Mouse (Mus musculus) cerebellum, postnatal 4 days (tissue): ENCODE results near the gene Epb42.
"Not testable (repeated sequence)": the region's sequence is repeated elsewhere in the genome, so short reads cannot be mapped to it uniquely, and the experiment has no call there.

Experiments used
- DNase-seq, 2 experiments: peaks; one replicate each; pipeline ENCODE4 v3.0.0; 2022; ENCODE audit warnings: low spot score in 2 of 2, mixed read lengths in 1 of 2

Gene Epb42

GRCm38 (mm10) chr2:121007925-121008663 is 28.8 kb downstream of the Epb42 start, which contains the start of gene Ccndbp1:
Ccndbp1 (plus strand) TSS chr2:121008403.
- DNase-seq: peak; percentile 73 to 88

- DNase-seq: no peak
Measured at GRCm38 (mm10) chr2:121006986-121007385, 29.9 kb downstream of the Epb42 start.

GRCm38 (mm10) chr2:121004018-121004811 is 32.7 kb downstream of the Epb42 start:
- DNase-seq: no peak

- no peak for DNase-seq
Measured at GRCm38 (mm10) chr2:121003586-121003985, 33.3 kb downstream of the Epb42 start.

GRCm38 (mm10) chr2:120998863-120999262 is 38.0 kb downstream of the Epb42 start:
- no peak for DNase-seq

- not testable (repeated sequence) for DNase-seq
Measured at GRCm38 (mm10) chr2:120996607-120997006, 40.3 kb downstream of the Epb42 start.

GRCm38 (mm10) chr2:120991196-120991595 is 45.7 kb downstream of the Epb42 start:
- DNase-seq: no peak

GRCm38 (mm10) chr2:120985241-120985640 is 51.6 kb downstream of the Epb42 start:
- no peak for DNase-seq

GRCm38 (mm10) chr2:120983611-120984010 is 53.3 kb downstream of the Epb42 start:
- DNase-seq: no peak

GRCm38 (mm10) chr2:120980861-120981260 is 56.0 kb downstream of the Epb42 start:
- no peak for DNase-seq

- no peak for DNase-seq
Measured at GRCm38 (mm10) chr2:120979819-120980218, 57.1 kb downstream of the Epb42 start.

- DNase-seq: no peak
Measured at GRCm38 (mm10) chr2:120978693-120979037, 58.2 kb downstream of the Epb42 start.

GRCm38 (mm10) chr2:120977926-120978692 is 58.8 kb downstream of the Epb42 start:
- DNase-seq: no peak

GRCm38 (mm10) chr2:120976990-120977925 is 59.6 kb downstream of the Epb42 start, which contains the start of gene Tmem62:
Tmem62 (plus strand) TSS chr2:120977017.
- DNase-seq: peak; percentile 27 to 59

GRCm38 (mm10) chr2:120976308-120976707 is 60.6 kb downstream of the Epb42 start:
- no peak for DNase-seq

GRCm38 (mm10) chr2:120972964-120973363 is 63.9 kb downstream of the Epb42 start:
- no peak for DNase-seq

- not testable (repeated sequence) for DNase-seq
Measured at GRCm38 (mm10) chr2:120972257-120972656, 64.6 kb downstream of the Epb42 start.

GRCm38 (mm10) chr2:120971766-120972165 is 65.1 kb downstream of the Epb42 start:
- no peak for DNase-seq

GRCm38 (mm10) chr2:120970559-120971080 is 66.3 kb downstream of the Epb42 start, which contains the start of gene Ubr1:
Ubr1 (minus strand) TSS chr2:120970715.
- DNase-seq: peak; percentile 70 to 86

GRCm38 (mm10) chr2:120970045-120970539 is 66.8 kb downstream of the Epb42 start:
- DNase-seq: no peak
